Mouse (Mus musculus) gastrocnemius, postnatal 14 days (tissue): ENCODE data around the gene Dock9. TPM values are rescaled to one million over a fixed set of nuclear protein-coding genes. Genes with fewer than 3 reads are reported as not detected.

Source experiments
- DNase-seq: peaks from one replicate; pipeline ENCODE4 v3.0.0; 2021; ENCODE audit warnings: mixed read lengths
- intact Hi-C: fragments of 180-260 bp; cut with DNase I; formaldehyde crosslinking; loops from one replicate; pipeline ENCODE4 v1.15.1; 2025; ENCODE audit warnings: low total_unique reads
- total RNA-seq, 2 experiments: library from RNA; stranded (reverse); gene quantifications; 2 replicates each; pipeline ENCODE4 v1.2.3; 2021

Dock9 gene
- total RNA-seq, 2 experiments from 2014 or later = 23.3 to 29.3 TPM

DNA sequence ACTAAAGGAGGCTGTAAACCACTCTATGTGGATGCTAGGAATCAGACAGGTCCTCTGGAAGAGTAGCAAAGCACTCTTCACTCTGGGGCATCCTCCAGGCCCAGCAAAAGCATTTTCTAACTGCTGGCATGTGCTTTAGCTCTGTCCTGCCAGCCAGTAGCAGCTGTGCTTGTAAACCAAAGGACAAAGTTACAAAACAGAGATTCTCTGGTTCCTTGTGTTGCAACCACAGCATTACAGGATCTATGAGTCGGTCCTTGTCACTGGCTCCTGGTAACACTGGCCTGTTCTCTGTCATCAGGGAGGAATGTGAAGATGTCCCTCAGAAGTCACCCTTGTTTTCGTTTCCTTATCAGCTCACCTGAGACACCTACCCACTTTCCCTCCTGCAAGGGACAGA, 297.1 kb downstream of the Dock9 start:
- DNase-seq = no peak
- intact Hi-C loops = no loop called here

DNA sequence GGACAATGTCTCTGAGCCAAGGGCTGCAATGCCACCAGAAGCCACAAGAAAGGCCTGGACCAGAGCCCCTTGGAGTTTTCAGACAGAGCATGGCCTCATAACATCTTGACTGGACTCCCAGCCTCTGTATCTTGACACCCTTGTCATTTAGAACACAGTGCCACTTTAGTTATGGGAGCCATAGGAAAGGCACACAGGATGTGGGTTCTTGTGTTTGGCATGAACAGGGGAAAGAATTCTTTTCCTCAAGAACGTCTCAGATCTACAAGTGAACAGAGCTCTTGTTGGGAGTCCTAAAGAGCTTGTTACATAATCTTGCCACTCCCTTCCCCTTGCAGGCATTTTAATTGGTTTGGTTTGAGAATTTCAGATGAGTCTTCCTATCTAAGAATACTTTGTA, 297.9 kb downstream of the Dock9 start:
- no peak for DNase-seq
- intact Hi-C loops = no loop called here

DNA sequence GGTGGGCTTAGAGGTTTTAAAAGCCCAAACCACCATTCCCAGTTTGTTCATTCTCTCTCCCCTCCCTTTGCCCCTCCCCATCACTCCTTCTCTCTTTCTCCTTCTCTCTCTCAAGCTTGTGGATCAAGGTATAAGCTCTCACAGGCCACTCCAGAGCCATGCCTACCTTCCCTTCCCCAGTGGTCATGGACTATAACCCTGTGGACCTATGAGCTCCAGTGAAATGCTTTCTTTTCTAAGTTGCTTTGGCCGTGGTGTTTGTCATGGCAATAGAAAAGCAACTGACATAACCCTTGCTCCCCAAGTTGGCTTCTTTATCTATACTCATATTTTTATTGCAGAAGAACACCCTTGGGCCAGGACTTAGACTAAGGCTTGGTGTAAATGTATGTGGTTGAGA, 299.8 kb downstream of the Dock9 start:
- intact Hi-C loops = no loop called here
- no peak for DNase-seq

GRCm38 (mm10) chr14:121495741-121496140, 301.9 kb downstream of the Dock9 start:
- no peak for DNase-seq
- intact Hi-C loops = no loop called here

DNA sequence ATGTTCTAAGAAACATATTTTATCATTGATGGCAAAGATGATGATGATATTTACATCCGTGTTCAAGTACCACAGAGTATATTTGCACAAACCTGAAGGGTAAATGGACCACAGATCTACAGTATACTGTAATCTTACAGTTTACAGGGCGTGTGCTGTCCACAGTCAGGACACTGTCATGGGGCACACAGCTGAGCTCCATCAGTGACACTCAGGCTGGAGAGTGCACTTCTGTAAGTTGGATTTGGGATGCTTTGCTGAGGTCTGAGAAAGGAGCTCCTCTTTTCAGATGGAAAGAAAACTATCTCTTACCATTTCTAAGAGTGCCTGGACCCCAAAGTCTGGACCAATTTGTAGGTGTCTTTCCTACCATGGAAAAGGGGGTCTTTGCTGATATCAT, 302.5 kb downstream of the Dock9 start:
- intact Hi-C loops = no loop called here
- DNase-seq = no peak

- DNase-seq = no peak
- intact Hi-C loops = no loop called here
Measured at GRCm38 (mm10) chr14:121494238-121494637, 303.4 kb downstream of the Dock9 start.

DNA sequence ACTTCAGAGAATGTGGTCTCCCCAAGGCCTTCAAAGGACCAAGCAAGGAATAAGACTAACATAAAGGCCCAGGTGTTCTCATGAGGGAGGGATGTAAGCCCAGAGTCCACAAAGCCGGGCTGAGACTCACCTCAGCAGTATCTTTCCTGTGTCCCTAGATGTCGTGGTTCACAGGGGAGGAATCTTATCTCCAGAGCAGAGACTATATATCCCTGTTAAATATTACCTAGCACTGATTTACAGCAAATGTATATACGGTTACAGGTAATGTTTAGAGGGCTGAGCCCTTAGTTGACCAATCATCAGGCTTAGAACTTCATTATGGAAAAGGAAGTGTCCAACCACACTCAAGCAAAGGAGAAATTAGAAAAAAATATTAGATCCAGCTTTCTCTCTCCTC, 303.9 kb downstream of the Dock9 start:
- DNase-seq = no peak
- intact Hi-C loops = no loop called here

DNA sequence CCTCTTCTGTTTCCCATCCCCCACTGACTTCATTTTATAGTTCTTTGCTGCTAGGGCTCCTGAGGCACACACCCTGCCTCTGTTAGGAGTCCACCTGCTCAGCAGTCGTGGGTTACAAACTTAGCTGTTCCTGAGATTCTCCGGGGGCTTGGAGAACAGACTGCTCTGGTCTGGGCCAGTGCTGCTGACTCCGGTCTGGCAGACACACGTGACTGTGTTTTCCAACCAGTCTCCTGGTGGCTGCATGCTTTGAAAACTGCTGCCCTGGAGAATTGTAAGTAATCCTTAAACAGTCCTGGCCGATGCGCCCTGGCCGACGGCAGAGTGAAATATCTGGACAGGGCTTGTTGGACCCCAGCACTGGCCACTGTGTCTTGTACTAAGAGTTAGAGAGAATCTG, 305.3 kb downstream of the Dock9 start:
- no peak for DNase-seq

More for the DNA sequence above, 305.3 kb downstream of the Dock9 start:
- intact Hi-C loops = no loop called here

Other genes with a start within 250 kb of the Dock9 start
- gene Ubac2, start 80.8 kb upstream of the Dock9 start, total RNA-seq = 10 to 100 TPM; 18.2 to 20.8 TPM
- gene Gpr18, start 117.9 kb upstream of the Dock9 start, total RNA-seq = not detected
- 1 to 10 TPM in 1 of 2 experiments, under 1 TPM in 1; 0.64 to 1.3 TPM for gene Gpr183, start 167.4 kb upstream of the Dock9 start, total RNA-seq
- not detected for gene Timm8a2, start 236.8 kb upstream of the Dock9 start, total RNA-seq